Mouse (Mus musculus): ENCODE measurements around the gene Gpr108. TPM values are rescaled to one million over a fixed set of nuclear protein-coding genes. Genes with fewer than 3 reads are reported as not detected.

Gpr108 gene
- polyA plus RNA-seq, 1 experiment from 2014 or later, result 24.5 TPM

GRCm38 (mm10) chr17:57237181-57237580 is 11.1 kb downstream of the Gpr108 start:
- ATAC-seq (ENCODE audit: low FRiP score), result no peak
- no peaks in the 10 kb centered on the region; the same call in 1 of the 2 replicates for H3K36me3 ChIP-seq (ENCODE audit: control insufficient read depth, insufficient read depth, low read length)
- no peak overlapping the region for H3K4me3 ChIP-seq (ENCODE audit: low read depth, low read length)
- H3K27me3 ChIP-seq (ENCODE audit: control insufficient read depth, insufficient read depth, low read length), result no peaks in the 10 kb centered on the region
- no peak overlapping the region for H3K9ac ChIP-seq (ENCODE audit: low read length)
- H3K4me1 ChIP-seq (ENCODE audit: control insufficient read depth, insufficient read depth, low read length), result no peaks in the 10 kb centered on the region
- no peak for DNase-seq (ENCODE audit: low spot score, missing footprints)
- WGBS, result 97% methylated on average over 9 of the region's 9 CpGs
- no peaks in the 10 kb centered on the region for H3K9me3 ChIP-seq (ENCODE audit: control insufficient read depth, low read length)
- no peak overlapping the region for H3K27ac ChIP-seq (ENCODE audit: low read depth, low read length)
- no peak overlapping the region for H3K4me2 ChIP-seq

- WGBS, result 85% methylated on average over 5 of the region's 5 CpGs
- no peaks in the 10 kb centered on the region for H3K27me3 ChIP-seq (ENCODE audit: control insufficient read depth, insufficient read depth, low read length)
- no peaks in the 10 kb centered on the region for H3K4me1 ChIP-seq (ENCODE audit: control insufficient read depth, insufficient read depth, low read length)
- no peak overlapping the region for H3K27ac ChIP-seq (ENCODE audit: low read depth, low read length)
- no peak overlapping the region for H3K4me2 ChIP-seq
- H3K9ac ChIP-seq (ENCODE audit: low read length), result no peak overlapping the region
- H3K36me3 ChIP-seq (ENCODE audit: control insufficient read depth, insufficient read depth, low read length), result no peaks in the 10 kb centered on the region; the same call in 1 of the 2 replicates
- DNase-seq (ENCODE audit: low spot score, missing footprints) (no peak), ATAC-seq (ENCODE audit: low FRiP score) (peak; percentile 22; the same call in 1 of the 2 replicates)
- no peak overlapping the region for H3K4me3 ChIP-seq (ENCODE audit: low read depth, low read length)
- no peaks in the 10 kb centered on the region for H3K9me3 ChIP-seq (ENCODE audit: control insufficient read depth, low read length)
Observed at GRCm38 (mm10) chr17:57235803-57236202, 12.4 kb downstream of the Gpr108 start.

- Histone ChIP-seq H3K36me3 (ENCODE audit: control insufficient read depth, insufficient read depth, low read length) (no peaks in the 10 kb centered on the region; the same call in 1 of the 2 replicates), H3K27ac (ENCODE audit: low read depth, low read length) (no peak overlapping the region), H3K4me2 (no peak overlapping the region), H3K4me3 (ENCODE audit: low read depth, low read length) (no peak overlapping the region), H3K27me3 (ENCODE audit: control insufficient read depth, insufficient read depth, low read length) (no peaks in the 10 kb centered on the region), H3K9me3 (ENCODE audit: control insufficient read depth, low read length) (no peaks in the 10 kb centered on the region), H3K9ac (ENCODE audit: low read length) (no peak overlapping the region), H3K4me1 (ENCODE audit: control insufficient read depth, insufficient read depth, low read length) (no peaks in the 10 kb centered on the region)
- no peak for ATAC-seq (ENCODE audit: low FRiP score)
- WGBS, result 85% methylated on average over 12 of the region's 12 CpGs
- no peak for DNase-seq (ENCODE audit: low spot score, missing footprints)
Observed at GRCm38 (mm10) chr17:57234254-57234928, 13.9 kb downstream of the Gpr108 start.

GRCm38 (mm10) chr17:57233038-57233437 is 15.2 kb downstream of the Gpr108 start:
- DNase-seq (ENCODE audit: low spot score, missing footprints), result no peak
- 65% methylated on average over 7 of the region's 7 CpGs for WGBS
- H3K9ac ChIP-seq (ENCODE audit: low read length), result no peak overlapping the region
- H3K4me2 ChIP-seq, result no peak overlapping the region
- H3K36me3 ChIP-seq (ENCODE audit: control insufficient read depth, insufficient read depth, low read length), result no peaks in the 10 kb centered on the region; the same call in 1 of the 2 replicates
- H3K9me3 ChIP-seq (ENCODE audit: control insufficient read depth, low read length), result no peaks in the 10 kb centered on the region
- H3K4me1 ChIP-seq (ENCODE audit: control insufficient read depth, insufficient read depth, low read length), result no peaks in the 10 kb centered on the region
- no peaks in the 10 kb centered on the region for H3K27me3 ChIP-seq (ENCODE audit: control insufficient read depth, insufficient read depth, low read length)
- no peak overlapping the region for H3K4me3 ChIP-seq (ENCODE audit: low read depth, low read length)
- no peak overlapping the region for H3K27ac ChIP-seq (ENCODE audit: low read depth, low read length)
- ATAC-seq (ENCODE audit: low FRiP score), result no peak; the same call in 1 of the 2 replicates

GRCm38 (mm10) chr17:57232200-57232599 is 16.0 kb downstream of the Gpr108 start:
- Histone ChIP-seq H3K27ac (ENCODE audit: low read depth, low read length) (no peak overlapping the region), H3K9ac (ENCODE audit: low read length) (no peak overlapping the region), H3K4me3 (ENCODE audit: low read depth, low read length) (no peak overlapping the region), H3K4me1 (ENCODE audit: control insufficient read depth, insufficient read depth, low read length) (no peaks in the 10 kb centered on the region), H3K27me3 (ENCODE audit: control insufficient read depth, insufficient read depth, low read length) (no peaks in the 10 kb centered on the region), H3K36me3 (ENCODE audit: control insufficient read depth, insufficient read depth, low read length) (no peaks in the 10 kb centered on the region), H3K4me2 (no peak overlapping the region), H3K9me3 (ENCODE audit: control insufficient read depth, low read length) (no peaks in the 10 kb centered on the region)
- 94% methylated on average over 1 of the region's 1 CpGs for WGBS
- ATAC-seq (ENCODE audit: low FRiP score) (no peak), DNase-seq (ENCODE audit: low spot score, missing footprints) (no peak)

- H3K4me1 ChIP-seq (ENCODE audit: control insufficient read depth, insufficient read depth, low read length), result no peaks in the 10 kb centered on the region
- peak; percentile 57 for DNase-seq (ENCODE audit: low spot score, missing footprints)
Observed at GRCm38 (mm10) chr17:57231321-57231771, 16.9 kb downstream of the Gpr108 start.

GRCm38 (mm10) chr17:57230728-57231125 is 17.5 kb downstream of the Gpr108 start:
- Histone ChIP-seq H3K4me1 (ENCODE audit: control insufficient read depth, insufficient read depth, low read length) (no peaks in the 10 kb centered on the region), H3K4me2 (no peak overlapping the region), H3K9ac (ENCODE audit: low read length) (no peak overlapping the region), H3K27ac (ENCODE audit: low read depth, low read length) (no peak overlapping the region), H3K4me3 (ENCODE audit: low read depth, low read length) (no peak overlapping the region), H3K27me3 (ENCODE audit: control insufficient read depth, insufficient read depth, low read length) (no peaks in the 10 kb centered on the region), H3K36me3 (ENCODE audit: control insufficient read depth, insufficient read depth, low read length) (no peaks in the 10 kb centered on the region), H3K9me3 (ENCODE audit: control insufficient read depth, low read length) (no peaks in the 10 kb centered on the region)
- ATAC-seq (ENCODE audit: low FRiP score) (no peak), DNase-seq (ENCODE audit: low spot score, missing footprints) (peak; percentile 37)
- 77% methylated on average over 6 of the region's 6 CpGs for WGBS

More at GRCm38 (mm10) chr17:57231321-57231771, 16.9 kb downstream of the Gpr108 start:
- Histone ChIP-seq H3K4me2 (no peak overlapping the region), H3K36me3 (ENCODE audit: control insufficient read depth, insufficient read depth, low read length) (no peaks in the 10 kb centered on the region), H3K27me3 (ENCODE audit: control insufficient read depth, insufficient read depth, low read length) (no peaks in the 10 kb centered on the region), H3K9ac (ENCODE audit: low read length) (no peak overlapping the region), H3K4me3 (ENCODE audit: low read depth, low read length) (no peak overlapping the region), H3K9me3 (ENCODE audit: control insufficient read depth, low read length) (no peaks in the 10 kb centered on the region), H3K27ac (ENCODE audit: low read depth, low read length) (no peak overlapping the region)
- ATAC-seq (ENCODE audit: low FRiP score), result no peak

- H3K4me3 ChIP-seq (ENCODE audit: low read depth, low read length), result no peak overlapping the region
- no peak for ATAC-seq (ENCODE audit: low FRiP score)
Observed at GRCm38 (mm10) chr17:57229851-57230727, 18.2 kb downstream of the Gpr108 start.

GRCm38 (mm10) chr17:57228873-57229272 is 19.4 kb downstream of the Gpr108 start:
- no peaks in the 10 kb centered on the region for H3K36me3 ChIP-seq (ENCODE audit: control insufficient read depth, insufficient read depth, low read length)
- ATAC-seq (ENCODE audit: low FRiP score) (no peak), DNase-seq (ENCODE audit: low spot score, missing footprints) (no peak)
- H3K27me3 ChIP-seq (ENCODE audit: control insufficient read depth, insufficient read depth, low read length), result no peaks in the 10 kb centered on the region
- no peak overlapping the region for H3K4me3 ChIP-seq (ENCODE audit: low read depth, low read length)
- no peak overlapping the region for H3K4me2 ChIP-seq
- H3K4me1 ChIP-seq (ENCODE audit: control insufficient read depth, insufficient read depth, low read length), result no peaks in the 10 kb centered on the region
- H3K9me3 ChIP-seq (ENCODE audit: control insufficient read depth, low read length), result no peaks in the 10 kb centered on the region
- 84% methylated on average over 3 of the region's 3 CpGs for WGBS
- no peak overlapping the region for H3K27ac ChIP-seq (ENCODE audit: low read depth, low read length)
- no peak overlapping the region for H3K9ac ChIP-seq (ENCODE audit: low read length)

More at GRCm38 (mm10) chr17:57229851-57230727, 18.2 kb downstream of the Gpr108 start:
- Histone ChIP-seq H3K27ac (ENCODE audit: low read depth, low read length) (no peak overlapping the region), H3K36me3 (ENCODE audit: control insufficient read depth, insufficient read depth, low read length) (no peaks in the 10 kb centered on the region), H3K4me1 (ENCODE audit: control insufficient read depth, insufficient read depth, low read length) (no peaks in the 10 kb centered on the region), H3K27me3 (ENCODE audit: control insufficient read depth, insufficient read depth, low read length) (no peaks in the 10 kb centered on the region), H3K9ac (ENCODE audit: low read length) (no peak overlapping the region), H3K4me2 (no peak overlapping the region), H3K9me3 (ENCODE audit: control insufficient read depth, low read length) (no peaks in the 10 kb centered on the region)
- WGBS, result 80% methylated on average over 15 of the region's 15 CpGs
- DNase-seq (ENCODE audit: low spot score, missing footprints), result no peak

All from midbrain, embryonic 11.5 days (tissue).